Mouse (Mus musculus) heart, adult 2 months (tissue): ENCODE results near the gene Gm40460.

Experiments used
- CTCF ChIP-seq: fragments of 200-600 bp; IDR thresholded peaks from 2 replicates; pipeline ENCODE4 v1.8.1; 2022; ENCODE audit warnings: antibody characterized with exemption, mild to moderate bottlenecking, moderate library complexity
- POLR2A ChIP-seq: fragments of 200-500 bp; IDR thresholded peaks from 2 replicates; pipeline ENCODE4 v1.6.1; 2011; ENCODE audit warnings: mild to moderate bottlenecking, low read depth, low read length, control low read depth; ENCODE audit not compliant: insufficient read depth

DNA sequence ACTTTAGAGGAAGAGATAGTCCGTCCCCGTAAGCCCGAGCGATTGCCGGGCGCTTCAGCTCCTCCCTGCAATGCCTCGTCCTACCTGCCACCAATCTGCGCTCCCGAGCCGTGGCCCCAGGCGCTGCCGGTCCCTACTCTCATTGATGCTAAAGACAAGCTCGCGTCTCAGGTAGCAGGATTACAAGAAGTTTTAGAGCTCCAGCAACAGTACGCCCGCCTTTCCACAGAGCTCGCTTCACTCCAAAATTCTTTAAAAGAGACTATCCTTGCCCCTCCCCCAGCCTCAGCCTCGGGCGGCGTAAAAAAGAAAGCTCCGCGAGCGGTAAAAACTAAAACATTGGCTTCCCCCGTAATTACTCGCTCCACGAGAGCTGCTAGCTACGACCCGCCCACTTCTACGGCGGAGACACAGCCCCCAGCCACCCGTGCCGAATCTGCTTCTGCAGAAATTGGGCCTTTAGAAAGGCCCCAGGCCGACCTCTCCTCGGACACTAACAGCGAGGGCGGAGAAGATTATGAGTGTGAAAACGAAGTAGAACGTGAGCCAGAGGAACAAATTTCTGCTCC, 43.2 kb upstream of the Gm40460 start:
- TF ChIP-seq CTCF, result peak; percentile 56
- TF ChIP-seq POLR2A, result no peak
